Mouse (Mus musculus) frontal cortex, postnatal 14 days (tissue): ENCODE results near the gene Pbrm1.

ENCODE experiments used
- DNase-seq, 2 experiments: peaks; one replicate each; pipeline ENCODE4 v3.0.0; 2022; ENCODE audit warnings: low spot score in 2 of 2

Pbrm1 gene

GRCm38 (mm10) chr14:31079313-31080028 lies 60.5 kb downstream of the Pbrm1 start:
- DNase-seq: no peak

- no peak for DNase-seq
Observed at GRCm38 (mm10) chr14:31081147-31081546, 62.2 kb downstream of the Pbrm1 start.

GRCm38 (mm10) chr14:31087433-31087832 lies 68.5 kb downstream of the Pbrm1 start:
- DNase-seq: no peak

- no peak for DNase-seq
Observed at GRCm38 (mm10) chr14:31088515-31088914, 69.6 kb downstream of the Pbrm1 start.

GRCm38 (mm10) chr14:31089918-31090317 lies 71.0 kb downstream of the Pbrm1 start:
- DNase-seq: no peak

GRCm38 (mm10) chr14:31105156-31105555 lies 86.2 kb downstream of the Pbrm1 start:
- DNase-seq: no peak

GRCm38 (mm10) chr14:31110613-31111012 lies 91.7 kb downstream of the Pbrm1 start:
- DNase-seq: no peak

- no peak for DNase-seq
Observed at GRCm38 (mm10) chr14:31112187-31112586, 93.2 kb downstream of the Pbrm1 start.

GRCm38 (mm10) chr14:31114011-31114410 lies 95.1 kb downstream of the Pbrm1 start:
- no peak for DNase-seq

- DNase-seq: no peak
Observed at GRCm38 (mm10) chr14:31115522-31115921, 96.6 kb downstream of the Pbrm1 start.

- DNase-seq: no peak
Observed at GRCm38 (mm10) chr14:31125106-31126075, 106.5 kb downstream of the Pbrm1 start.

- no peak for DNase-seq
Observed at GRCm38 (mm10) chr14:31126826-31127225, 107.9 kb downstream of the Pbrm1 start.

GRCm38 (mm10) chr14:31128101-31128825 lies 109.3 kb downstream of the Pbrm1 start:
- no peak for DNase-seq

- peak; percentile 96 to 97 for DNase-seq
Observed at GRCm38 (mm10) chr14:31128826-31129219, 109.9 kb downstream of the Pbrm1 start, which contains the start of gene Smim4. Gene Smim4, minus strand, starts transcription at chr14:31128956.

GRCm38 (mm10) chr14:31129326-31130235 lies 110.6 kb downstream of the Pbrm1 start:
- no peak for DNase-seq

- DNase-seq: peak; percentile 61 to 70
Observed at GRCm38 (mm10) chr14:31130236-31131220, 111.6 kb downstream of the Pbrm1 start, which contains the start of gene Nt5dc2. Gene Nt5dc2, plus strand, starts transcription at chr14:31131053.

GRCm38 (mm10) chr14:31131272-31131821 lies 112.4 kb downstream of the Pbrm1 start:
- DNase-seq: no peak

- peak in 1 of 2 experiments; percentile 10 for DNase-seq
Observed at GRCm38 (mm10) chr14:31132031-31132430, 113.1 kb downstream of the Pbrm1 start.

GRCm38 (mm10) chr14:31132491-31132975 lies 113.6 kb downstream of the Pbrm1 start:
- peak in 1 of 2 experiments; percentile 3 for DNase-seq
